Mouse (Mus musculus) telencephalon, adult 2 months (tissue): ENCODE measurements around the gene Gm10112.

Experiments
- DNase-seq: peaks from one replicate; pipeline ENCODE4 v3.0.0-alpha.2; 2011; ENCODE audit warnings: low read depth, low spot score

Gm10112 gene

GRCm38 (mm10) chrX:111168040-111168439 is at the start of gene Gm10112:
TSS of gene Gm10112 (plus strand) at chrX:111168340.
- DNase-seq, result no peak

- DNase-seq, result no peak
Measured at GRCm38 (mm10) chrX:111189574-111189973, 21.4 kb downstream of the Gm10112 start.

- peak; percentile 6 for DNase-seq
Measured at GRCm38 (mm10) chrX:111196376-111196775, 28.2 kb downstream of the Gm10112 start.

GRCm38 (mm10) chrX:111210225-111210624 is 42.1 kb downstream of the Gm10112 start:
- DNase-seq, result peak; percentile 11
